Mouse (Mus musculus) lung, postnatal 0 days (tissue): ENCODE data around the gene Mtss1l. TPM values are rescaled to one million over a fixed set of nuclear protein-coding genes. Genes with fewer than 3 reads are reported as not detected.

Experiments
- ATAC-seq: fragments of 200-750 bp; cut with Nextera tagmentation; 2 replicates; pipeline ENCODE4 v1.8.0; 2017; ENCODE audit warnings: moderate library complexity
- DNase-seq: peaks from one replicate; pipeline ENCODE4 v3.0.0-alpha.2; 2016; ENCODE audit warnings: low spot score
- H3K27ac ChIP-seq: fragments of 300-500 bp; sonication (generic); 2 replicates; pipeline ENCODE4 v1.5.1; 2014; ENCODE audit warnings: antibody characterized with exemption, mild to moderate bottlenecking, low read length, mixed read lengths
- H3K27me3 ChIP-seq: fragments of 300-500 bp; sonication (generic); replicated peaks from 2 replicates; pipeline ENCODE4 v1.6.1; 2014; ENCODE audit warnings: low read length, mixed read lengths; ENCODE audit not compliant: insufficient read depth
- H3K36me3 ChIP-seq: fragments of 300-500 bp; sonication (generic); 2 replicates; pipeline ENCODE4 v1.6.1; 2014; ENCODE audit warnings: low read length, mixed read lengths; ENCODE audit not compliant: insufficient read depth
- H3K4me1 ChIP-seq: fragments of 300-500 bp; sonication (generic); 2 replicates; pipeline ENCODE4 v1.6.1; 2014; ENCODE audit warnings: antibody characterized with exemption, low read depth, low read length, mixed read lengths; ENCODE audit not compliant: insufficient read depth
- H3K4me2 ChIP-seq: fragments of 300-500 bp; sonication (generic); replicated peaks from 2 replicates; pipeline ENCODE4 v1.6.1; 2014; ENCODE audit warnings: low read depth, mild to moderate bottlenecking, low read length, moderate library complexity, mixed read lengths
- H3K4me3 ChIP-seq: fragments of 300-500 bp; sonication (generic); 2 replicates; pipeline ENCODE4 v1.5.1; 2014; ENCODE audit warnings: low read depth, low read length
- H3K9ac ChIP-seq: fragments of 300-500 bp; sonication (generic); replicated peaks from 2 replicates; pipeline ENCODE4 v1.6.1; 2014; ENCODE audit warnings: low read depth, mild to moderate bottlenecking
- H3K9me3 ChIP-seq: fragments of 300-500 bp; sonication (generic); 2 replicates; pipeline ENCODE4 v1.6.1; 2016; ENCODE audit warnings: low read length, mixed read lengths
- CTCF ChIP-seq: IDR thresholded peaks from 2 replicates; pipeline ENCODE4 v1.5.1; 2016; ENCODE audit warnings: antibody characterized with exemption, mild to moderate bottlenecking
- EP300 ChIP-seq: IDR thresholded peaks from 2 replicates; pipeline ENCODE4 v1.6.1; 2016; ENCODE audit warnings: antibody characterized with exemption, mild to moderate bottlenecking, control low read depth
- WGBS: fragments of 180-500 bp; shearing (Covaris S2); extraction: QIAGEN DNeasy Blood & Tissue Kit; methylation state at CpG from one replicate; pipeline ENCODE4 v1.1.7; 2014; 5-methylcytosine and 5-hydroxymethylcytosine counted together
- polyA plus RNA-seq: library from polyadenylated mRNA; unstranded; fragments of >200 nt; fragmentation: Nextera tagmentation; extraction: Ambion mirVana; gene quantifications from 2 replicates; pipeline ENCODE4 v1.2.1, GENCODE M21; 2015

Gene Mtss1l
- polyA plus RNA-seq, 1 experiment from 2014 or later, result 13.8 TPM

DNA sequence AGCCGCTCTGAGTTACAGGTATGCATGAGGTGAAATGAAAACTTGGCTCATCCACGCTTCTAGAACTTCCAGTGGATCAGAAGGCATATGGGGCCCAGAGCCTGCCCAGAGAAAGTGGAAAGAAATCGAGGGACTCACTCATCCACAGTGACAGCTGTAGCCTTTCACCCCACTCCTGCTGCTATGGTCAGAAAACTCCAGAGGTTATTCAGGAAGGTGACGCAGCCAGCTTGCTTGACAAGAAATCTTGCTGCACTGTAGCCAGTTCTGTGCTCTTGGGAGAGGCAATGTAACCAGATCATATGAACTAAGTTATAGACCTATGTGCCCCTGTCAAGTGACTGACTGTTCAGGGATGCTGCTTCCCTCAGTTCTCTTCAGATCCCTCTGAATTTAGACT is 25.2 kb upstream of the Mtss1l start:
- H3K4me3 ChIP-seq, result no peak overlapping the region
- no peak overlapping the region for H3K4me2 ChIP-seq
- no peaks in the 10 kb centered on the region for H3K36me3 ChIP-seq
- peaks cover 23% of the 10 kb centered on the region for H3K4me1 ChIP-seq
- H3K27ac ChIP-seq, result peak overlapping the region; percentile 47; the same call in 1 of the 2 replicates
- ATAC-seq (peak; percentile 63), DNase-seq (peak; percentile 60)
- TF ChIP-seq EP300 (no peak), CTCF (no peak)
- 71% methylated on average over 4 of the region's 4 CpGs for WGBS
- no peak overlapping the region for H3K9ac ChIP-seq
- H3K9me3 ChIP-seq, result no peaks in the 10 kb centered on the region
- no peaks in the 10 kb centered on the region for H3K27me3 ChIP-seq

DNA sequence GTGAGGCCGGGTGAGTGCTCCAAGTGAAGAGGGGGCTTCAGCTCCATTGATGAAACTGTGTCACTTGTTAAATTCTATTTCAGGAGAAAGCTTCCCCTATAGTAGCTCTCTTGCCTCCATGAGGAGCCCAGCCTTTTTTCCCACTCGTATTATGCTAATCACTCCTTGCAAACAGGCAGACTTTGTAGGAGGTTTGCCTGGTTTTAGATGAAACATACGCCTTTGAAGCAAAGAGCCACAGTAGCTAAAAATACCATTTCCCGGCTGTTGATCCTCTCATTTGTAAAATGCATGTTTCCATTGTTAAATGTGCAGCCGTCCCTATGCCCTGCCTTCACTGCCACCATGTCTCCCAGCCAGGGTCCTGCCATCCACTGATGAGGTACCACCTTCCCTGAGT is 23.7 kb upstream of the Mtss1l start:
- ATAC-seq (no peak), DNase-seq (no peak)
- TF ChIP-seq CTCF, result no peak
- TF ChIP-seq EP300, result no peak
- Histone ChIP-seq H3K4me2 (no peak overlapping the region), H3K36me3 (no peaks in the 10 kb centered on the region), H3K27me3 (no peaks in the 10 kb centered on the region), H3K9me3 (no peaks in the 10 kb centered on the region), H3K4me3 (no peak overlapping the region), H3K27ac (no peak overlapping the region), H3K9ac (no peak overlapping the region), H3K4me1 (peaks cover 23% of the 10 kb centered on the region)
- 88% methylated on average over 5 of the region's 5 CpGs for WGBS

DNA sequence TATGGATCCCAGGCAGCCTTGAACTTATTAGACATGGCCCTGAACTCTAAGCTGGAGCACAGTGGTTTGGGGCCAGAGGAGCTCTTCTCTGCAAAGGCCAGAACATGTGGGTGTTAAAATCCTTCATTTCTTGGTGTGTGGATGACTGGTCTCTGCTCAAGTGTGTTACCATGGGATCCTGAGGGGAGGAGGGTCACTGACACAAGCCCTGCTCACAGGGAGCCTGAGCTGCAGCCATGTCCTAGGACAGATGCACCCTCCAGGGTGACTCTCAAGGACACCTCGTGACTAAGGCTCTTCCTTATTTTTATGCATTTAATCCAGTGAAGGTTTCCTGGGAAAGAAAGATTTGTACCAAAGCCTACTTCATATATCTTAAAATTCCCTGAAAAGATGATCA is 23.2 kb upstream of the Mtss1l start:
- 45% methylated on average over 1 of the region's 1 CpGs for WGBS
- no peak for ATAC-seq
- peaks cover 24% of the 10 kb centered on the region for H3K4me1 ChIP-seq
- H3K4me2 ChIP-seq, result no peak overlapping the region
- no peaks in the 10 kb centered on the region for H3K36me3 ChIP-seq
- no peak overlapping the region for H3K9ac ChIP-seq
- no peaks in the 10 kb centered on the region for H3K27me3 ChIP-seq
- H3K9me3 ChIP-seq, result no peaks in the 10 kb centered on the region
- H3K27ac ChIP-seq, result no peak overlapping the region
- TF ChIP-seq EP300, result no peak
- no peak for TF ChIP-seq CTCF
- no peak overlapping the region for H3K4me3 ChIP-seq
- DNase-seq, result no peak

DNA sequence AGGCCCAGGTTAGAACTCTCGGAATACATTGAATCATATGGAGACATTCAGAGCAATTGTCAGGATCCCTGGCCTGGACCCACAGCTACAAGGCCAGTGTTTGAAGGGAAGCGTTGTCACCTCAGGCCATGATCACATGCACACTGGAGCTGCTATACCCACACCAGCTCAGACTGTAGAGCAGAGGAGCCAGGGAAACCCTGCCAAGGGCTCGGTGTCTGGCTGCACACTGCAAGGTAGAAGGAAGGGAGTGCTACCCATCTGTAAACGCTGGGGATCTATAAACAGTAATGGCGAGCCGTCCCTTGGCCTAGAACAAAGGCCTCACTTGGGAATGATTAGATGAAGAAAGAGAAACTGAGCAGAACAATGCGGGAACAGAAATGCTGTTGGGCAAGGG is 21.8 kb upstream of the Mtss1l start:
- H3K36me3 ChIP-seq, result no peaks in the 10 kb centered on the region
- TF ChIP-seq CTCF, result no peak
- no peak for TF ChIP-seq EP300
- H3K4me2 ChIP-seq, result no peak overlapping the region
- H3K4me3 ChIP-seq, result no peak overlapping the region
- no peaks in the 10 kb centered on the region for H3K27me3 ChIP-seq
- peaks cover 28% of the 10 kb centered on the region for H3K4me1 ChIP-seq
- no peak for DNase-seq
- no peak overlapping the region for H3K9ac ChIP-seq
- H3K9me3 ChIP-seq, result no peaks in the 10 kb centered on the region
- WGBS, result 75% methylated on average over 7 of the region's 7 CpGs
- H3K27ac ChIP-seq, result no peak overlapping the region
- no peak for ATAC-seq

DNA sequence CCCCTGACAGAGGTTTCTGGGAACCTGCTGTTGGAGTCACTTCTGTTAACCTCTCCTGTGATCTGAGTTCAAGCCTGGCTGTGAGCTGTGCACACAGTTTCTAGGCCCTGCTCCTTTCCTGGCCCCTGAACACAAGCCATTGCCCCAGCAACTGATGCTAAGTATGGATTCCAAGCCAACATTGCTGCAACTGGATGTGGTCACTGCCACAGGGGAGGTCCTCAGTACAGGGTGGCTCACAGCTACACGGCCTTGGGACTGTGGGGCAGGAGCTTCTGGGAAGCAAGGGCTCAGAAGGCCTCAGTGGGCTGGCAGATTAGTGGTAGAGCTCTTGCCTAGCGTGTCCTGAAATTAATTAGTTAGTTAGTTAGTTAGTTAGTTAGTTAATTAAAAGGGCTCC is 20.7 kb upstream of the Mtss1l start:
- Histone ChIP-seq H3K4me2 (no peak overlapping the region), H3K36me3 (no peaks in the 10 kb centered on the region), H3K4me1 (peaks cover 19% of the 10 kb centered on the region), H3K9me3 (no peaks in the 10 kb centered on the region), H3K27ac (no peak overlapping the region), H3K9ac (no peak overlapping the region), H3K4me3 (no peak overlapping the region), H3K27me3 (no peaks in the 10 kb centered on the region)
- TF ChIP-seq EP300, result no peak
- TF ChIP-seq CTCF, result no peak
- DNase-seq (no peak), ATAC-seq (no peak)
- 88% methylated on average over 2 of the region's 2 CpGs for WGBS

DNA sequence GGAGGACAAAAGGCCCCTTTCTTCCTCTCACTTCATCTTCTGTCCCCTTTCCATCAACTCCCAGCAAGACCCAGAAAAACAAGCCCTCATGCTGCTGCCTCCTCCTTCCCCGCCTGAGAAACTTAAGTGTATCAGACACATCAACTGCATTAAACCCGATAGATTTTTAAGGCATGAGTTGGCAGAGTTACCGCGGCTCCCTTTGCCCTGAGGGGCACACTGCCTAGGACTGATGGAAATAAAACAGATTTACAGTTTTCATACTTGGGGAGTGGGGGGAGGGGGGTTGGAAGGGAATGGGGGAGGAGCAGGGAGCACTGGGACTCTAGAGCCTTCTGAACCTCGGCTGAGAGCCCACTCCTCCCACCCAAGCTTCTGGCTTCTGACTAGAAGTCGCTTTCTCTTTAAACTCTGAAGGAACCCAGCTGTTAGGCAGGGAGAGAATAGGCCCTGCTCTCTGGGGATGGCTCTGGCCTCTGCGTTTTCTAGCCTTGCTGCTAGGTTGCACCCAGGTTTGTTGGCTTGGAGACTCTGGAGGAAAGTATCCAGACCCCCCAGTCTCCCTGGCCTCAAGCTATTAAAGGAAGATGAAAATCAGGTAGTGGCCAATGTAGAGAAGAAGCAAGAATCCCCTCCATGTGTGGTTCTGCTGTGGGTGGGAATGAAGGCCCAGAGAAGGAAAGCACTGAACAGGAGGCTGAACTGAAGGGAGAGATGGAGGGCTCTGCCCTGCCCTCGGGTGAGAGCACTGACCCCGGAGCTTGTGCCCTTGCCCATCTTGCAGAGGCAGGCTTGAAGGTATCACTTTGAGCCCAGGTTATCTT is 18.4 kb upstream of the Mtss1l start:
- peak; percentile 82 for DNase-seq

More for the DNA sequence above, 18.4 kb upstream of the Mtss1l start:
- no peak overlapping the region for H3K4me2 ChIP-seq
- no peaks in the 10 kb centered on the region for H3K27me3 ChIP-seq
- H3K9me3 ChIP-seq, result no peaks in the 10 kb centered on the region
- H3K4me3 ChIP-seq, result no peak overlapping the region
- no peak for TF ChIP-seq EP300
- WGBS, result 57% methylated on average over 9 of the region's 9 CpGs
- H3K27ac ChIP-seq, result peak overlapping the region; percentile 64
- ATAC-seq, result peak; percentile 65
- H3K9ac ChIP-seq, result no peak overlapping the region
- H3K4me1 ChIP-seq, result peaks cover 8% of the 10 kb centered on the region
- H3K36me3 ChIP-seq, result no peaks in the 10 kb centered on the region
